Mouse (Mus musculus) CH12.LX (cell line): Measurements from ENCODE around the gene Cldnd1. TPM values are rescaled to one million over a fixed set of nuclear protein-coding genes. Genes with fewer than 3 reads are reported as not detected.
A peak's percentile ranks its signal among the peaks of the same experiment; 100 is the strongest.

ENCODE experiments used
- DNase-seq: peaks from one replicate; pipeline ENCODE4 v3.0.0-alpha.2; 2013; ENCODE audit errors: extremely low read depth
- H3K27ac ChIP-seq: 2 replicates; pipeline ENCODE4 v1.5.1; 2012; ENCODE audit warnings: low read depth, mild to moderate bottlenecking, control low read depth, moderate library complexity; ENCODE audit not compliant: insufficient read depth
- H3K27me3 ChIP-seq: replicated peaks from 2 replicates; pipeline ENCODE3; 2012; ENCODE audit warnings: inconsistent platforms
- H3K36me3 ChIP-seq, 2 experiments: replicated peaks in 1 of 2; 2 replicates each; pipeline versions ENCODE3 to v1.6.1; 2012; ENCODE audit warnings: inconsistent platforms in 1 of 2, low read length in 1 of 2, mild to moderate bottlenecking in 1 of 2, mixed read lengths in 1 of 2, moderate library complexity in 1 of 2; ENCODE audit not compliant: control insufficient read depth in 1 of 2, insufficient read depth in 1 of 2
- H3K4me1 ChIP-seq, 2 experiments: 2 replicates each; pipeline ENCODE4 v1.6.1; 2012; ENCODE audit warnings: inconsistent platforms in 1 of 2, moderate library complexity in 1 of 2; ENCODE audit not compliant: insufficient read depth in 2 of 2, control insufficient read depth in 1 of 2
- H3K4me2 ChIP-seq: 2 replicates; pipeline ENCODE4 v1.6.1; 2012; ENCODE audit warnings: low read depth, mild to moderate bottlenecking, control low read depth; ENCODE audit not compliant: poor library complexity, insufficient read depth, severe bottlenecking
- H3K4me3 ChIP-seq, 3 experiments: fragments of 150-350 bp in 1 of 3; sonication (generic) in 1 of 3; replicated peaks in 1 of 3; 2 replicates each; pipeline versions ENCODE3 to v1.5.1; 2011 to 2012; ENCODE audit warnings: low read depth in 2 of 3, low read length in 2 of 3, mild to moderate bottlenecking in 2 of 3, moderate library complexity in 2 of 3, control low read depth in 1 of 3, improper control_type of control experiment in 1 of 3, inconsistent platforms in 1 of 3, mixed read lengths in 1 of 3; ENCODE audit not compliant: poor library complexity in 1 of 3
- H3K79me2 ChIP-seq: replicated peaks from 2 replicates; pipeline ENCODE4 v1.6.1; 2012; ENCODE audit warnings: mild to moderate bottlenecking, moderate library complexity; ENCODE audit not compliant: control insufficient read depth, poor library complexity, insufficient read depth, severe bottlenecking; ENCODE audit errors: extremely low read depth
- H3K9ac ChIP-seq: 2 replicates; pipeline ENCODE4 v1.6.1; 2012; ENCODE audit warnings: low read depth, mild to moderate bottlenecking, control low read depth, moderate library complexity; ENCODE audit not compliant: insufficient read depth
- H3K9me3 ChIP-seq: replicated peaks from 2 replicates; pipeline ENCODE3; 2012; ENCODE audit warnings: low read length, inconsistent platforms, mixed read lengths
- CHD2 ChIP-seq: IDR thresholded peaks from 2 replicates; pipeline ENCODE4 v1.6.1; 2011; ENCODE audit warnings: low read length, improper control_type of control experiment
- CTCF ChIP-seq, 2 experiments: IDR thresholded peaks in 1 of 2; conservative IDR thresholded peaks in 1 of 2; 2 replicates each; pipeline ENCODE4 v1.5.1; 2011 to 2012; ENCODE audit warnings: low read depth in 2 of 2, low read length in 2 of 2, improper control_type of control experiment in 1 of 2, inconsistent platforms in 1 of 2, mild to moderate bottlenecking in 1 of 2, moderate library complexity in 1 of 2
- ELF1 ChIP-seq: IDR thresholded peaks from 2 replicates; pipeline ENCODE4 v1.6.1; 2014; ENCODE audit warnings: low read depth, mild to moderate bottlenecking, inconsistent platforms, low read length, improper control_type of control experiment
- EP300 ChIP-seq: IDR thresholded peaks from 2 replicates; pipeline ENCODE4 v1.6.1; 2011; ENCODE audit warnings: low read length, improper control_type of control experiment
- ETS1 ChIP-seq: conservative IDR thresholded peaks from 2 replicates; pipeline ENCODE4 v1.6.1; 2012; ENCODE audit warnings: low read depth, mild to moderate bottlenecking, inconsistent platforms, low read length, improper control_type of control experiment, moderate library complexity
- GABPA ChIP-seq: IDR thresholded peaks from 2 replicates; pipeline ENCODE4 v1.6.1; 2012; ENCODE audit warnings: low read depth, low read length, improper control_type of control experiment, inconsistent platforms; ENCODE audit not compliant: insufficient replicate concordance
- HCFC1 ChIP-seq: IDR thresholded peaks from 2 replicates; pipeline ENCODE4 v1.6.1; 2012; ENCODE audit warnings: low read depth, mild to moderate bottlenecking, inconsistent platforms, low read length, improper control_type of control experiment
- IRF4 ChIP-seq: IDR thresholded peaks from 2 replicates; pipeline ENCODE4 v1.6.1; 2014; ENCODE audit warnings: low read depth, mild to moderate bottlenecking, inconsistent platforms, low read length, improper control_type of control experiment
- JUN ChIP-seq: IDR thresholded peaks from 2 replicates; pipeline ENCODE4 v1.6.1; 2011; ENCODE audit warnings: low read depth, mild to moderate bottlenecking, low read length, improper control_type of control experiment, moderate library complexity; ENCODE audit not compliant: insufficient read depth
- JUND ChIP-seq: conservative IDR thresholded peaks from 2 replicates; pipeline ENCODE4 v1.6.1; 2011; ENCODE audit warnings: low read depth, low read length, improper control_type of control experiment
- KAT2A ChIP-seq: IDR thresholded peaks from 2 replicates; pipeline ENCODE4 v1.6.1; 2012; ENCODE audit warnings: low read length, improper control_type of control experiment, inconsistent platforms; ENCODE audit not compliant: insufficient replicate concordance
- MAFK ChIP-seq: IDR thresholded peaks from 2 replicates; pipeline ENCODE4 v1.6.1; 2011; ENCODE audit warnings: low read length, improper control_type of control experiment; ENCODE audit not compliant: insufficient replicate concordance
- MAX ChIP-seq: IDR thresholded peaks from 2 replicates; pipeline ENCODE4 v1.6.1; 2011; ENCODE audit warnings: low read length, improper control_type of control experiment
- MEF2A ChIP-seq: IDR thresholded peaks from 2 replicates; pipeline ENCODE4 v1.6.1; 2014; ENCODE audit warnings: low read depth, mild to moderate bottlenecking, inconsistent platforms, low read length, improper control_type of control experiment, borderline replicate concordance
- MYC ChIP-seq: IDR thresholded peaks from 2 replicates; pipeline ENCODE4 v1.6.1; 2011; ENCODE audit warnings: low read depth, mild to moderate bottlenecking, improper control_type of control experiment, low read length
- NELFE ChIP-seq: IDR thresholded peaks from 2 replicates; pipeline ENCODE4 v1.6.1; 2011; ENCODE audit warnings: low read depth, low read length, improper control_type of control experiment
- POLR2AphosphoS2 ChIP-seq: IDR thresholded peaks from 2 replicates; pipeline ENCODE4 v1.6.1; 2011; ENCODE audit warnings: low read depth, low read length, improper control_type of control experiment
- RAD21 ChIP-seq: IDR thresholded peaks from 2 replicates; pipeline ENCODE4 v1.6.1; 2011; ENCODE audit warnings: low read depth, mild to moderate bottlenecking, low read length, improper control_type of control experiment, moderate library complexity
- SIN3A ChIP-seq: IDR thresholded peaks from 2 replicates; pipeline ENCODE4 v1.6.1; 2012; ENCODE audit warnings: low read length, improper control_type of control experiment, inconsistent platforms
- SMC3 ChIP-seq: IDR thresholded peaks from 2 replicates; pipeline ENCODE4 v1.6.1; 2011; ENCODE audit warnings: low read depth, low read length, improper control_type of control experiment
- TBP ChIP-seq: conservative IDR thresholded peaks from 2 replicates; pipeline ENCODE4 v1.6.1; 2011; ENCODE audit warnings: low read depth, low read length, improper control_type of control experiment
- TCF12 ChIP-seq: IDR thresholded peaks from 2 replicates; pipeline ENCODE4 v1.6.1; 2014; ENCODE audit warnings: low read depth, mild to moderate bottlenecking, inconsistent platforms, low read length, improper control_type of control experiment
- UBTF ChIP-seq: IDR thresholded peaks from 2 replicates; pipeline ENCODE4 v1.6.1; 2012; ENCODE audit warnings: low read depth, mild to moderate bottlenecking, inconsistent platforms, low read length, improper control_type of control experiment, moderate library complexity
- USF1 ChIP-seq: IDR thresholded peaks from 2 replicates; pipeline ENCODE4 v1.6.1; 2014; ENCODE audit warnings: low read depth, mild to moderate bottlenecking, inconsistent platforms, low read length, improper control_type of control experiment
- USF2 ChIP-seq: conservative IDR thresholded peaks from 2 replicates; pipeline ENCODE4 v1.6.1; 2011; ENCODE audit warnings: low read depth, low read length, improper control_type of control experiment
- ZC3H11A ChIP-seq: IDR thresholded peaks from 2 replicates; pipeline ENCODE4 v1.6.1; 2012; ENCODE audit warnings: low read depth, mild to moderate bottlenecking, inconsistent platforms, low read length, improper control_type of control experiment
- ZKSCAN1 ChIP-seq: IDR thresholded peaks from 2 replicates; pipeline ENCODE4 v1.6.1; 2012; ENCODE audit warnings: low read depth, inconsistent platforms, low read length, improper control_type of control experiment, borderline replicate concordance
- ZMIZ1 ChIP-seq: IDR thresholded peaks from 2 replicates; pipeline ENCODE4 v1.6.1; 2012; ENCODE audit warnings: low read depth, mild to moderate bottlenecking, inconsistent platforms, low read length, improper control_type of control experiment
- ZNF384 ChIP-seq: IDR thresholded peaks from 2 replicates; pipeline ENCODE4 v1.6.1; 2012; ENCODE audit warnings: low read depth, low read length, improper control_type of control experiment, inconsistent platforms
- dilution Hi-C: fragments of 300-500 bp; cut with MboI; formaldehyde crosslinking; loops from 2 replicates; pipeline ENCODE4 v1.14.3; 2020; ENCODE audit warnings: low sequenced_read_pairs; ENCODE audit not compliant: extremely low pct_unique_long_range_greater_than_20kb, extremely low pct_ligation_motif_present
- in situ Hi-C: fragments of 300-500 bp; cut with MboI; formaldehyde crosslinking; loops from 3 replicates; pipeline ENCODE4 v1.14.3; 2019; ENCODE audit warnings: low sequenced_read_pairs, low pct_ligation_motif_present, low pct_unique_long_range_greater_than_20kb, mixed read lengths
- polyA plus RNA-seq: library from polyadenylated mRNA; unstranded; fragments of >175 nt; gene quantifications from 2 replicates; pipeline ENCODE4 v1.2.1, GENCODE M21; 2012; ENCODE audit warnings: low read depth; ENCODE audit not compliant: insufficient read length
- total RNA-seq, 2 experiments: library from RNA; depleted of rRNA; stranded (reverse); fragments of 300-350 nt in 1 of 2; fragments of >200 nt in 1 of 2; gene quantifications; 2 replicates each; pipeline ENCODE4 v1.2.3; 2012 to 2014

Cldnd1 gene
- total and polyA plus RNA-seq, 3 experiments: 59.9 to 80.6 (median 78.7) TPM

GRCm38 (mm10) chr16:58678660-58679059 is 49.0 kb upstream of the Cldnd1 start:
- in situ Hi-C loops (no loop called here), dilution Hi-C loops (no loop called here)
- DNase-seq: peak; percentile 48
- Histone ChIP-seq H3K79me2 (no peaks in the 10 kb centered on the region), H3K9me3 (no peaks in the 10 kb centered on the region), H3K4me2 (no peak overlapping the region), H3K4me1 (peaks cover 0 to 13% of the 10 kb centered on the region in 2 experiments; a peak in 2 of 4 replicates), H3K9ac (no peak overlapping the region), H3K27me3 (no peaks in the 10 kb centered on the region), H3K27ac (no peak overlapping the region), H3K36me3 (peaks cover 47 to 70% of the 10 kb centered on the region in 2 experiments), H3K4me3 (no peak overlapping the region)
- TF ChIP-seq MAX: no peak
- no peak for TF ChIP-seq GABPA
- no peak for TF ChIP-seq ETS1
- TF ChIP-seq MEF2A: 0 out of 2 replicates have a peak, but pooled peaks have one; percentile 25
- no peak for TF ChIP-seq HCFC1
- no peak for TF ChIP-seq JUND
- TF ChIP-seq USF2: no peak
- no peak for TF ChIP-seq ZMIZ1
- TF ChIP-seq ELF1: no peak
- no peak for TF ChIP-seq POLR2AphosphoS2
- no peak for TF ChIP-seq TBP
- no peak for TF ChIP-seq MYC
- TF ChIP-seq ZNF384: no peak
- TF ChIP-seq CTCF (conservative IDR thresholded peaks at IDR 0.05 in 1 of 2, IDR thresholded peaks at IDR 0.05 in 1 of 2; ENCODE audit: low read depth in 2 of 2, low read length in 2 of 2): peak in 1 of 2 experiments; percentile 74; a peak in 2 of 4 replicates
- TF ChIP-seq RAD21: peak; percentile 79
- TF ChIP-seq ZKSCAN1: no peak
- no peak for TF ChIP-seq USF1
- no peak for TF ChIP-seq CHD2
- TF ChIP-seq KAT2A: no peak
- no peak for TF ChIP-seq NELFE
- no peak for TF ChIP-seq JUN
- no peak for TF ChIP-seq SIN3A
- TF ChIP-seq ZC3H11A: peak; percentile 38; the same call in 1 of the 2 replicates
- no peak for TF ChIP-seq UBTF
- TF ChIP-seq EP300: no peak
- no peak for TF ChIP-seq MAFK
- peak; percentile 82 for TF ChIP-seq SMC3
- no peak for TF ChIP-seq TCF12
- 0 out of 2 replicates have a peak, but pooled peaks have one; percentile 29 for TF ChIP-seq IRF4
